Mouse (Mus musculus): Measurements from ENCODE around the gene Mapk6. TPM values are rescaled to one million over a fixed set of nuclear protein-coding genes. Genes with fewer than 3 reads are reported as not detected.
A peak's percentile ranks its signal among the peaks of the same experiment; 100 is the strongest.

Mapk6 gene
- polyA plus RNA-seq, 1 experiment = 52.8 TPM

- peak overlapping the region; percentile 82 for H3K4me2 ChIP-seq (ENCODE audit: low read depth)
- H3ac ChIP-seq (ENCODE audit: control insufficient read depth, insufficient read length) = peak overlapping the region; percentile 52
- H3K27me3 ChIP-seq (ENCODE audit: control insufficient read depth, insufficient read depth, insufficient read length) = no peaks in the 10 kb centered on the region
- no peak for TF ChIP-seq SRF (IDR thresholded peaks at IDR 0.05; ENCODE audit: control insufficient read depth, insufficient read length, low read depth)
- TF ChIP-seq POLR2AphosphoS2 (IDR thresholded peaks at IDR 0.05; ENCODE audit: insufficient read length, low read depth) = no peak
- TF ChIP-seq E2F4 (IDR thresholded peaks at IDR 0.05; ENCODE audit: insufficient read depth) = no peak
- TF ChIP-seq CEBPB (IDR thresholded peaks at IDR 0.05; ENCODE audit: insufficient read depth, poor library complexity, severe bottlenecking) = no peak
- TF ChIP-seq MYOD1 (IDR thresholded peaks at IDR 0.05; ENCODE audit: control insufficient read depth in 1 of 3, insufficient read length in 2 of 3, low read depth in 2 of 3) = no peak
- no peak for TF ChIP-seq TCF3 (IDR thresholded peaks at IDR 0.05; ENCODE audit: insufficient read length, low read depth)
- H3K4me3 ChIP-seq = peak overlapping the region; percentile 61
- no peaks in the 10 kb centered on the region for H3K36me3 ChIP-seq (ENCODE audit: control insufficient read depth, insufficient read depth)
- peaks cover 32% of the 10 kb centered on the region for H3K79me2 ChIP-seq (ENCODE audit: control insufficient read depth, insufficient read depth)
Observed at GRCm38 (mm10) chr9:75441691-75442131, 31.9 kb upstream of the Mapk6 start.

GRCm38 (mm10) chr9:75440796-75441666 is 31.2 kb upstream of the Mapk6 start, which contains the start of gene Leo1:
Gene Leo1 (plus strand): TSS chr9:75441524.
- H3K79me2 ChIP-seq (ENCODE audit: control insufficient read depth, insufficient read depth) = peaks cover 32% of the 10 kb centered on the region
- H3K36me3 ChIP-seq (ENCODE audit: control insufficient read depth, insufficient read depth) = no peaks in the 10 kb centered on the region
- peak within 1 kb of the TSS; percentile 82 for H3K4me2 ChIP-seq (ENCODE audit: low read depth)
- no peaks in the 10 kb centered on the region for H3K27me3 ChIP-seq (ENCODE audit: control insufficient read depth, insufficient read depth, insufficient read length)
- H3K4me3 ChIP-seq = peak within 1 kb of the TSS; percentile 61
- peak; percentile 91 for TF ChIP-seq POLR2A (IDR thresholded peaks at IDR 0.05; ENCODE audit: insufficient read length, low read depth)
- TF ChIP-seq MYOG (IDR thresholded peaks at IDR 0.05; ENCODE audit: control insufficient read depth in 1 of 3, insufficient read depth in 1 of 3, insufficient read length in 2 of 3, low read depth in 2 of 3) = peak in 1 of 3 experiments; percentile 3
- peak; percentile 69 for TF ChIP-seq POLR2AphosphoS2 (IDR thresholded peaks at IDR 0.05; ENCODE audit: insufficient read length, low read depth)
- peak; percentile 3 for TF ChIP-seq REST (IDR thresholded peaks at IDR 0.05; ENCODE audit: insufficient read depth, insufficient read length)
- no peak for TF ChIP-seq MAX (IDR thresholded peaks at IDR 0.05; ENCODE audit: low read depth)
- no peak for TF ChIP-seq TCF12 (IDR thresholded peaks at IDR 0.05; ENCODE audit: insufficient read depth, poor library complexity, severe bottlenecking)
- peak within 1 kb of the TSS; percentile 52 for H3ac ChIP-seq (ENCODE audit: control insufficient read depth, insufficient read length)

- no peaks in the 10 kb centered on the region for H3K27me3 ChIP-seq (ENCODE audit: control insufficient read depth, insufficient read depth, insufficient read length)
- no peaks in the 10 kb centered on the region for H3K36me3 ChIP-seq (ENCODE audit: control insufficient read depth, insufficient read depth)
- peaks cover 12% of the 10 kb centered on the region for H3K79me2 ChIP-seq (ENCODE audit: control insufficient read depth, insufficient read depth)
- H3ac ChIP-seq (ENCODE audit: control insufficient read depth, insufficient read length) = no peak overlapping the region
- no peak overlapping the region for H3K4me3 ChIP-seq
- no peak for TF ChIP-seq MAX (IDR thresholded peaks at IDR 0.05; ENCODE audit: low read depth)
- H3K4me2 ChIP-seq (ENCODE audit: low read depth) = no peak overlapping the region
Observed at GRCm38 (mm10) chr9:75437653-75438385, 28.0 kb upstream of the Mapk6 start.

DNA sequence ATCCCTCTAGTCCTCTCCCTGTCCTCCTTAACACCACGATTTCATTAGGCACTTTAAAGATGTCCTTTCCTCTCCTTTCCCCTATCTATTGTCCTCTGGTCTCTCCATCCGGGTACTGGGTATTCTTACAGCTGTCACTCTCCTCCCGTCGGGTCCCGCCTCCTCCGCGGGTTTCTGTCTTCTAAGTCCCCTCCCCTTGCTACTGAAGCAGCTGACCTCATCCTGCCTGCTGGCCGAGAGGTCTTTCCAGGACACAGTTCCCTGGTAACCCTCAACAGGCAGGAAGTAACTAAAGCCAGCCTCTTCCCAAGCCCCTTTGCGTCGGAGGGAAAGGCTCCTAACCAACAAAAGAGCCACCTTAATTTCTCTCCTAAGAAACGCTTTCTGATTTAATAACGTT is 26.1 kb upstream of the Mapk6 start:
- Histone ChIP-seq H3K4me2 (ENCODE audit: low read depth) (peak overlapping the region; percentile 67), H3K36me3 (ENCODE audit: control insufficient read depth, insufficient read depth) (no peaks in the 10 kb centered on the region), H3K27me3 (ENCODE audit: control insufficient read depth, insufficient read depth, insufficient read length) (no peaks in the 10 kb centered on the region), H3K4me3 (no peak overlapping the region), H3ac (ENCODE audit: control insufficient read depth, insufficient read length) (no peak overlapping the region), H3K79me2 (ENCODE audit: control insufficient read depth, insufficient read depth) (no peaks in the 10 kb centered on the region)
- no peak for TF ChIP-seq E2F4 (IDR thresholded peaks at IDR 0.05; ENCODE audit: insufficient read depth)
- TF ChIP-seq POLR2AphosphoS2 (IDR thresholded peaks at IDR 0.05; ENCODE audit: insufficient read length, low read depth) = peak; percentile 38
- peak in 2 of 3 experiments; percentile 44 to 62 for TF ChIP-seq MYOG (IDR thresholded peaks at IDR 0.05; ENCODE audit: control insufficient read depth in 1 of 3, insufficient read depth in 1 of 3, insufficient read length in 2 of 3, low read depth in 2 of 3)
- peak in 1 of 3 experiments; percentile 64 for TF ChIP-seq MYOD1 (IDR thresholded peaks at IDR 0.05; ENCODE audit: control insufficient read depth in 1 of 3, insufficient read length in 2 of 3, low read depth in 2 of 3)

DNA sequence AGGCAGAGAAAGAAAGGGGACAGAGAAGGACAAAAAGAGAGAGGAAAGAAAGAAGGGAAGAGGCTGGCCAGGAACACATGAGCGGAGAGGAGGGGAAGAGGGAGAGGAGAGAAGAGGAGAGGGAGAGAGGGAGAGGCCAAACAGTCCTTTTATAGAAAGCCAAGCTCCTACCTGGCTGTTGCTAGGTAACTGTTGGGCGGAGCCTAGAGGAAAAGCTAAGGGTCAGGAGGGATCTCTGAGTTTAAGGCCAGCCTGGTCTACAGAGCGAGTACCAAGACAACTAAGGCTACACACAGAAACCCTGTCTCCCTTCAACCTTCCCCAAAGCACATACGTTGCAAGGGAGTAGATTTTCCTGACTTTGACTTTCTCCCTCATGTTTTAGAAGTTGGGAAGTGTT is 25.5 kb upstream of the Mapk6 start:
- TF ChIP-seq TCF3 (IDR thresholded peaks at IDR 0.05; ENCODE audit: insufficient read length, low read depth) (no peak), MAX (IDR thresholded peaks at IDR 0.05; ENCODE audit: low read depth) (no peak), POLR2AphosphoS2 (IDR thresholded peaks at IDR 0.05; ENCODE audit: insufficient read length, low read depth) (no peak), MYOG (IDR thresholded peaks at IDR 0.05; ENCODE audit: control insufficient read depth in 1 of 3, insufficient read depth in 1 of 3, insufficient read length in 2 of 3, low read depth in 2 of 3) (no peak), REST (IDR thresholded peaks at IDR 0.05; ENCODE audit: insufficient read depth, insufficient read length) (no peak), MYOD1 (IDR thresholded peaks at IDR 0.05; ENCODE audit: control insufficient read depth in 1 of 3, insufficient read length in 2 of 3, low read depth in 2 of 3) (no peak), POLR2A (IDR thresholded peaks at IDR 0.05; ENCODE audit: insufficient read length, low read depth) (no peak), SRF (IDR thresholded peaks at IDR 0.05; ENCODE audit: control insufficient read depth, insufficient read length, low read depth) (no peak), USF1 (IDR thresholded peaks at IDR 0.05; ENCODE audit: low read depth) (no peak), CEBPB (IDR thresholded peaks at IDR 0.05; ENCODE audit: insufficient read depth, poor library complexity, severe bottlenecking) (no peak), TCF12 (IDR thresholded peaks at IDR 0.05; ENCODE audit: insufficient read depth, poor library complexity, severe bottlenecking) (no peak), E2F4 (IDR thresholded peaks at IDR 0.05; ENCODE audit: insufficient read depth) (no peak)

More for the DNA sequence above, 25.5 kb upstream of the Mapk6 start:
- Histone ChIP-seq H3ac (ENCODE audit: control insufficient read depth, insufficient read length) (no peak overlapping the region), H3K4me2 (ENCODE audit: low read depth) (peak overlapping the region; percentile 72), H3K4me3 (no peak overlapping the region), H3K36me3 (ENCODE audit: control insufficient read depth, insufficient read depth) (no peaks in the 10 kb centered on the region), H3K27me3 (ENCODE audit: control insufficient read depth, insufficient read depth, insufficient read length) (no peaks in the 10 kb centered on the region), H3K79me2 (ENCODE audit: control insufficient read depth, insufficient read depth) (no peaks in the 10 kb centered on the region)

All from myocyte (in vitro differentiated cells).